7 mouse cellular contexts compared by ENCODE assay signal in the genomic region with DNA sequence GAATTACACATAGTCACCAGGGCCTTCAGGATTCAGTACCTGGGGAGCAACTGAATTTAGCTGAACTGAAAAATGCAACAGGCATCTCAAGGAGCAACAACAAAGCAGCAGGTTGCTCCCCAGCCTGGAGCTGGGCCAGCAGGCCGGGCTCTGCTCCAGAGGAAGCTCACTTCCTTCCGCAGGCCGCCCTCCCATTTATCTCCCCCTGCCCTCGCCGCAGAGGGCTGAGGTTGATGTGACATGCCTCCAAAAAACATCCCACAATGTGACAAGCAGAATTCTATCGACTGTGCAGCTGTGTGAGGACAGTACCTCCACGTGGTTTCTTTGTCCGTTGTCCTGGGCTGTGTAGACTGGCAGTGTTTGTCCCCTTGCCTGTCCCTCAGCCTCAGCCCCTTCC. TPM values are rescaled to one million over a fixed set of nuclear protein-coding genes. Genes with fewer than 3 reads are reported as not detected.
DNase-seq lines count a peak whose midpoint lies in the region; ATAC-seq and TF ChIP-seq lines count a peak whose summit lies in the region.

No protein-coding gene starts in this region.

- H3K9ac ChIP-seq in heart, embryonic 14.5 days (ENCODE audit: low read length), result peak overlapping the region; percentile 38; the same call in 1 of the 2 replicates
- H3K9ac ChIP-seq in kidney, embryonic 15.5 days, result no peak overlapping the region
- H3K9ac ChIP-seq in lung, embryonic 16.5 days (ENCODE audit: low read length), result 0 out of 2 replicates have a peak overlapping the region, but pooled peaks have one; percentile 24

- no peaks in the 10 kb centered on the region for H3K9me3 ChIP-seq in G1E (replicated peaks)
- no peaks in the 10 kb centered on the region for H3K9me3 ChIP-seq in heart, embryonic 14.5 days (ENCODE audit: control insufficient read depth, low read length)
- H3K9me3 ChIP-seq in kidney, embryonic 15.5 days (replicated peaks), result no peaks in the 10 kb centered on the region
- H3K9me3 ChIP-seq in lung, embryonic 16.5 days (ENCODE audit: control insufficient read depth, low read length), result no peaks in the 10 kb centered on the region

- H3K36me3 ChIP-seq in G1E (replicated peaks), result peaks cover 36% of the 10 kb centered on the region
- H3K36me3 ChIP-seq in heart, embryonic 14.5 days (ENCODE audit: control insufficient read depth, insufficient read depth, low read length), result peaks cover 9% of the 10 kb centered on the region
- peaks cover 8% of the 10 kb centered on the region for H3K36me3 ChIP-seq in kidney, embryonic 15.5 days
- no peaks in the 10 kb centered on the region for H3K36me3 ChIP-seq in lung, embryonic 16.5 days (ENCODE audit: control insufficient read depth, insufficient read depth, low read length)

- peak; percentile 40 for ATAC-seq in G1E (ENCODE audit: extremely low read depth, insufficient number of reproducible peaks, low FRiP score, poor library complexity, severe bottlenecking)
- peak; percentile 66 for ATAC-seq in heart, embryonic 14.5 days (ENCODE audit: insufficient number of reproducible peaks, insufficient read depth, low FRiP score, low read depth)
- peak; percentile 67 for ATAC-seq in kidney, embryonic 15.5 days (replicated peaks; ENCODE audit: low FRiP score)
- peak; percentile 82 for ATAC-seq in lung, embryonic 16.5 days (ENCODE audit: low read depth)

- no peaks in the 10 kb centered on the region for H3K27me3 ChIP-seq in G1E (ENCODE audit: insufficient read depth, low read length)
- H3K27me3 ChIP-seq in heart, embryonic 14.5 days (ENCODE audit: control insufficient read depth, insufficient read depth, low read length), result no peaks in the 10 kb centered on the region
- H3K27me3 ChIP-seq in kidney, embryonic 15.5 days, result no peaks in the 10 kb centered on the region
- H3K27me3 ChIP-seq in lung, embryonic 16.5 days (ENCODE audit: control insufficient read depth, insufficient read depth, low read depth, low read length), result no peaks in the 10 kb centered on the region

- 15% methylated on average over 8 of the region's 8 CpGs for WGBS in heart, embryonic 14.5 days
- 43% methylated on average over 8 of the region's 8 CpGs for WGBS in kidney, embryonic 15.5 days
- WGBS in lung, embryonic 16.5 days, result 22% methylated on average over 8 of the region's 8 CpGs

- peaks cover 29% of the 10 kb centered on the region for H3K4me1 ChIP-seq in G1E (ENCODE audit: insufficient read depth, low read depth, low read length)
- peaks cover 9 to 21% of the 10 kb centered on the region in 2 experiments for H3K4me1 ChIP-seq in heart, embryonic 14.5 days (ENCODE audit: control insufficient read depth in 2 of 2, insufficient read depth in 2 of 2, low read length in 2 of 2)
- peaks cover 22% of the 10 kb centered on the region for H3K4me1 ChIP-seq in kidney, embryonic 15.5 days
- peaks cover 19% of the 10 kb centered on the region for H3K4me1 ChIP-seq in lung, embryonic 16.5 days (replicated peaks; ENCODE audit: control insufficient read depth, insufficient read depth, low read length)

- TF ChIP-seq CTCF in G1E (IDR thresholded peaks at IDR 0.05; ENCODE audit: low read depth, low read length), result no peak

- peak overlapping the region; percentile 75 for H3K27ac ChIP-seq in heart, embryonic 14.5 days (replicated peaks in 1 of 2; ENCODE audit: control insufficient read depth in 1 of 2, insufficient read depth in 1 of 2, low read depth in 2 of 2, low read length in 2 of 2)
- H3K27ac ChIP-seq in kidney, embryonic 15.5 days, result peak overlapping the region; percentile 74
- H3K27ac ChIP-seq in lung, embryonic 16.5 days (ENCODE audit: low read length), result peak overlapping the region; percentile 69

- DNase-seq in 416B (ENCODE audit: low read depth) (peak; percentile 97), G1E (ENCODE audit: low spot score) (peak; percentile 36)
- DNase-seq in cerebellum, postnatal 25 days, result peak; percentile 69 to 82
- DNase-seq in spleen, postnatal 36 days (ENCODE audit: low spot score in 2 of 2), result peak; percentile 49 to 55

- 0 out of 2 replicates have a peak overlapping the region, but pooled peaks have one; percentile 6 for H3K4me2 ChIP-seq in heart, embryonic 14.5 days (ENCODE audit: low read length)
- no peak overlapping the region for H3K4me2 ChIP-seq in kidney, embryonic 15.5 days
- H3K4me2 ChIP-seq in lung, embryonic 16.5 days (ENCODE audit: low read depth, low read length), result peak overlapping the region; percentile 14; the same call in 1 of the 2 replicates

- H3K4me3 ChIP-seq in G1E (ENCODE audit: low read depth, low read length), result no peak overlapping the region
- H3K4me3 ChIP-seq in heart, embryonic 14.5 days (ENCODE audit: control insufficient read depth in 1 of 2, insufficient read depth in 1 of 2, low read depth in 1 of 2, low read length in 2 of 2), result no peak overlapping the region
- no peak overlapping the region for H3K4me3 ChIP-seq in kidney, embryonic 15.5 days (replicated peaks)
- H3K4me3 ChIP-seq in lung, embryonic 16.5 days (ENCODE audit: low read length), result no peak overlapping the region

RNA-seq across cellular contexts. Expression of gene Snx9, which starts 44.3 kb away (rescaled TPM):
- 55.5 and 59.7 TPM in 2 replicates for total RNA-seq in G1E (2014; fragmentation: Nextera tagmentation)
- 41.1 and 46.7 TPM in 2 replicates for total RNA-seq in G1E (2017)
- 26.7 and 28.0 TPM in 2 replicates for polyA plus RNA-seq in G1E (2012)
- 28.8 and 29.6 TPM in 2 replicates for polyA plus RNA-seq in heart, embryonic 14.5 days (2014; fragmentation: Nextera tagmentation; extraction: Ambion mirVana)
- 34.8 and 36.4 TPM in 2 replicates for polyA plus RNA-seq in kidney, embryonic 15.5 days (2015; fragmentation: Nextera tagmentation; extraction: Ambion mirVana)
- polyA plus RNA-seq in lung, embryonic 16.5 days (2015; fragmentation: Nextera tagmentation; extraction: Ambion mirVana), result 23.8 and 25.1 TPM in 2 replicates

RNA-seq across cellular contexts. Expression of gene Synj2, which starts 55.6 kb away (rescaled TPM):
- not detected in 2 replicates for total RNA-seq in G1E (2014; fragmentation: Nextera tagmentation)
- 0.06 and 0.11 TPM in 2 replicates for total RNA-seq in G1E (2017)
- polyA plus RNA-seq in G1E (2012), result 0.02 TPM in 1 of 2 replicates, not detected in the other
- polyA plus RNA-seq in heart, embryonic 14.5 days (2014; fragmentation: Nextera tagmentation; extraction: Ambion mirVana), result 4.3 and 4.7 TPM in 2 replicates
- polyA plus RNA-seq in kidney, embryonic 15.5 days (2015; fragmentation: Nextera tagmentation; extraction: Ambion mirVana), result 3.2 and 3.8 TPM in 2 replicates
- 2.5 and 3.2 TPM in 2 replicates for polyA plus RNA-seq in lung, embryonic 16.5 days (2015; fragmentation: Nextera tagmentation; extraction: Ambion mirVana)

Comparison
In these comparisons a context has a peak if more than half of its experiments do, and no peak if none do; other contexts are left out.
1. DNase-seq: peak in every context shown above with its lines; median percentile 97 in 416B; 76 in cerebellum, postnatal 25 days; 52 in spleen, postnatal 36 days; 36 in G1E.